Mouse (Mus musculus) liver, embryonic 14.5 days (tissue): Measurements from ENCODE around the gene 5730522E02Rik. TPM values are rescaled to one million over a fixed set of nuclear protein-coding genes. Genes with fewer than 3 reads are reported as not detected.

Experiments
- ATAC-seq: fragments of 200-750 bp; cut with Nextera tagmentation; 2 replicates; pipeline ENCODE4 v1.8.0; 2017; ENCODE audit warnings: moderate number of reproducible peaks, mild to moderate bottlenecking, moderate library complexity; ENCODE audit not compliant: insufficient read depth
- DNase-seq, 3 experiments: peaks; one replicate each; pipeline ENCODE4 v3.0.0-alpha.2; 2012 to 2013; ENCODE audit warnings: low read depth in 3 of 3, low spot score in 3 of 3
- H3K27ac ChIP-seq: fragments of 300-500 bp; sonication (generic); 2 replicates; pipeline ENCODE4 v1.5.1; 2014; ENCODE audit warnings: moderate library complexity, mild to moderate bottlenecking, control low read depth, inconsistent platforms
- H3K27me3 ChIP-seq: fragments of 300-500 bp; sonication (generic); 2 replicates; pipeline ENCODE4 v1.6.1; 2014; ENCODE audit warnings: mild to moderate bottlenecking, low read length, moderate library complexity; ENCODE audit not compliant: control insufficient read depth, insufficient read depth
- H3K36me3 ChIP-seq: fragments of 300-500 bp; sonication (generic); replicated peaks from 2 replicates; pipeline ENCODE4 v1.6.1; 2014; ENCODE audit warnings: low read depth; ENCODE audit not compliant: control insufficient read depth, insufficient read depth
- H3K4me1 ChIP-seq, 2 experiments: fragments of 200-500 bp in 1 of 2; fragments of 300-500 bp in 1 of 2; sonication (generic) in 1 of 2; replicated peaks; 2 replicates each; pipeline ENCODE4 v1.6.1; 2012 to 2014; ENCODE audit warnings: antibody characterized with exemption in 1 of 2, inconsistent platforms in 1 of 2, low read length in 1 of 2; ENCODE audit not compliant: control insufficient read depth in 2 of 2, insufficient read depth in 2 of 2
- H3K4me2 ChIP-seq: fragments of 300-500 bp; sonication (generic); 2 replicates; pipeline ENCODE4 v1.6.1; 2014; ENCODE audit warnings: low read depth, mild to moderate bottlenecking, control low read depth, moderate library complexity
- H3K4me3 ChIP-seq, 2 experiments: fragments of 200-500 bp in 1 of 2; fragments of 300-500 bp in 1 of 2; sonication (generic) in 1 of 2; 2 replicates each; pipeline ENCODE4 v1.5.1; 2012 to 2014; ENCODE audit warnings: low read depth in 2 of 2, low read length in 2 of 2, mild to moderate bottlenecking in 2 of 2, control low read depth in 1 of 2, inconsistent platforms in 1 of 2, moderate library complexity in 1 of 2; ENCODE audit not compliant: insufficient read depth in 1 of 2
- H3K9ac ChIP-seq: fragments of 300-500 bp; sonication (generic); replicated peaks from 2 replicates; pipeline ENCODE4 v1.6.1; 2014; ENCODE audit warnings: mild to moderate bottlenecking, control low read depth, moderate library complexity
- H3K9me3 ChIP-seq: fragments of 300-500 bp; sonication (generic); 2 replicates; pipeline ENCODE4 v1.6.1; 2016; ENCODE audit warnings: low read length, mixed read lengths; ENCODE audit not compliant: control insufficient read depth
- CTCF ChIP-seq: IDR thresholded peaks from 2 replicates; pipeline ENCODE4 v1.5.1; 2016; ENCODE audit warnings: antibody characterized with exemption, low read depth, control low read depth
- EP300 ChIP-seq: IDR thresholded peaks from 2 replicates; pipeline ENCODE4 v1.6.1; 2016; ENCODE audit warnings: antibody characterized with exemption, low read depth
- WGBS: fragments of 180-500 bp; shearing (Covaris S2); extraction: QIAGEN DNeasy Blood & Tissue Kit; methylation state at CpG from one replicate; pipeline ENCODE4 v1.1.7; 2014; ENCODE audit not compliant: insufficient replicate concordance; 5-methylcytosine and 5-hydroxymethylcytosine counted together
- polyA plus RNA-seq, 2 experiments: library from polyadenylated mRNA; depleted of rRNA in 1 of 2; stranded (reverse) in 1 of 2; unstranded in 1 of 2; fragments of >200 nt; fragmentation: Nextera tagmentation in 1 of 2; extraction: Ambion mirVana in 1 of 2; gene quantifications; 2 replicates each; pipeline versions ENCODE4 v1.2.1 to v1.2.3; 2012 to 2014

5730522E02Rik gene
- polyA plus RNA-seq, 2 experiments: 0.10 to 0.25 TPM

GRCm38 (mm10) chr11:25901666-25902065, 308.9 kb downstream of the 5730522E02Rik start:
- Histone ChIP-seq H3K4me3 (no peak overlapping the region), H3K4me2 (no peak overlapping the region), H3K27me3 (no peaks in the 10 kb centered on the region), H3K4me1 (no peaks in the 10 kb centered on the region), H3K27ac (no peak overlapping the region), H3K9ac (no peak overlapping the region), H3K36me3 (no peaks in the 10 kb centered on the region), H3K9me3 (no peaks in the 10 kb centered on the region)
- WGBS: 47% methylated on average over 2 of the region's 2 CpGs
- no peak for ATAC-seq
- TF ChIP-seq CTCF: no peak
- TF ChIP-seq EP300: no peak
- DNase-seq: no peak

GRCm38 (mm10) chr11:25893906-25894305, 316.7 kb downstream of the 5730522E02Rik start:
- Histone ChIP-seq H3K27ac (no peak overlapping the region), H3K36me3 (no peaks in the 10 kb centered on the region), H3K9ac (no peak overlapping the region), H3K4me1 (no peaks in the 10 kb centered on the region), H3K9me3 (no peaks in the 10 kb centered on the region), H3K27me3 (no peaks in the 10 kb centered on the region), H3K4me3 (no peak overlapping the region), H3K4me2 (no peak overlapping the region)
- TF ChIP-seq EP300 (no peak), CTCF (no peak)
- ATAC-seq: no peak
- WGBS: 61% methylated on average over 3 of the region's 3 CpGs
- DNase-seq: no peak

GRCm38 (mm10) chr11:25872983-25873382, 337.6 kb downstream of the 5730522E02Rik start:
- no peaks in the 10 kb centered on the region for H3K4me1 ChIP-seq
- H3K36me3 ChIP-seq: no peaks in the 10 kb centered on the region
- H3K27me3 ChIP-seq: no peaks in the 10 kb centered on the region
- no peaks in the 10 kb centered on the region for H3K9me3 ChIP-seq
- DNase-seq: no peak
- H3K27ac ChIP-seq: no peak overlapping the region
- H3K4me2 ChIP-seq: no peak overlapping the region
- no peak overlapping the region for H3K9ac ChIP-seq
- TF ChIP-seq CTCF (no peak), EP300 (no peak)
- ATAC-seq: no peak
- no peak overlapping the region for H3K4me3 ChIP-seq

GRCm38 (mm10) chr11:25872317-25872716, 338.2 kb downstream of the 5730522E02Rik start:
- H3K4me2 ChIP-seq: no peak overlapping the region
- no peak for TF ChIP-seq CTCF
- TF ChIP-seq EP300: no peak

GRCm38 (mm10) chr11:25866292-25866691, 344.3 kb downstream of the 5730522E02Rik start:
- no peaks in the 10 kb centered on the region for H3K9me3 ChIP-seq
- no peak overlapping the region for H3K4me3 ChIP-seq
- H3K4me2 ChIP-seq: no peak overlapping the region
- TF ChIP-seq EP300: no peak
- no peak for TF ChIP-seq CTCF
- H3K27ac ChIP-seq: no peak overlapping the region
- 53% methylated on average over 2 of the region's 2 CpGs for WGBS
- H3K4me1 ChIP-seq: no peaks in the 10 kb centered on the region
- no peak overlapping the region for H3K9ac ChIP-seq
- DNase-seq (no peak), ATAC-seq (no peak)
- no peaks in the 10 kb centered on the region for H3K36me3 ChIP-seq
- no peaks in the 10 kb centered on the region for H3K27me3 ChIP-seq

More at GRCm38 (mm10) chr11:25872317-25872716, 338.2 kb downstream of the 5730522E02Rik start:
- H3K9ac ChIP-seq: no peak overlapping the region
- no peaks in the 10 kb centered on the region for H3K27me3 ChIP-seq
- no peak overlapping the region for H3K4me3 ChIP-seq
- no peaks in the 10 kb centered on the region for H3K36me3 ChIP-seq
- DNase-seq: no peak
- ATAC-seq: no peak
- no peak overlapping the region for H3K27ac ChIP-seq
- 18% methylated on average over 4 of the region's 4 CpGs for WGBS
- no peaks in the 10 kb centered on the region for H3K9me3 ChIP-seq
- no peaks in the 10 kb centered on the region for H3K4me1 ChIP-seq
